Mouse (Mus musculus): Measurements from ENCODE around the gene Sept1.

Sept1 gene

DNA sequence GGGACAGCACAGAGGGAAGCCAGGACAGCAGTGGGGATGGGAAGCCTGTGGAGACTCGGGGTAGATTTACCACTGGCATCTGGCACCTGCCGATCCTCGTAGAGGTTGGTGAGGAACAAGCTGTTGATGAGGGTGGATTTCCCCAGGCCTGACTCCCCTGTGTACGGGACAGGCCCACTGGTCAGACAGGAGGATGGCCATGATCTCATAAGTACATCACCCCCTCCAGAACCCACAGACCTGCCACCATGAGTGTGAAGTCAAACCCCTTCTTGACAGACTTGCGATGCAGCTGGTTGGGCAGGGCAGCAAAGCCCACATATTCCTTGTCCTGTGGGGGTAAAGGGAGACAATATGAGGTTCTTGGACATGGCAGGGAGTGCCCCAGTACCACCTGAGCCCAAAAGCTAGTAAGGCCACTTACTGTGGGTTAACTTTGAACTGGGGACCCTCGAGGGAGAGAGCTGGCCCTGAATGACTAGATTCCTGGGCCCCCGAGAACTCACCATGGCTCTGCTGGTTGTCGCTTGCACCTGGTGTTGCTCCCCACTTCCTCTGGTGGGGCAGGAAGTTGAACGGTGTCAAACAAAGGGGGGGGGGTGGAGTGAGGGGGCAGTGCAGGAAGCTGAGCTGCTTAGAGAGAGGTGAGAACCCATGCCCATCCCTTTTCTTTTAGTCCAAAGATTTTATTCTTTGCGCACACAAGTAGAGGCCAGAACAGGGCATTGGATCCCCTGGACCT lies 14.9 kb downstream of the Sept1 start:
- DNase-seq = no peak

DNA sequence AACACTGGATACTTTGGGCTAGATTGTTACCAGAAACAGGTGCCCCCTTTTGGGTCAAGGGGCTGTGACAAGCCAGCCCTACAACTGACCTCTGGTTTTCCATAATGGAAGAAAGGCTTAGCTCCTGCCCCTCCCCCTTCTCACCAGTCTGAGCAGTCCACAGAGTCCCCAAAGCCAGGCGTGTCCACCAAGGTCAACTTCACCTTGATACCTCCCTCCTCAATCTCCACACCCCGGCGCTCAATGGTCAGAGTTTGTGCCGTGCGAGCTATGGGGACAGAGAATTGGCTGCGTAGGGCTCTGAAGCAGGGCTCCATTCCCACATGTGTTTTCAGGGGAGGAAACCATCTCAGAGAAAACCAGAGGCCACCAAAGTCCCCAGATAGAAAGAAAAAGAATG lies 15.5 kb downstream of the Sept1 start:
- no peak for DNase-seq

DNA sequence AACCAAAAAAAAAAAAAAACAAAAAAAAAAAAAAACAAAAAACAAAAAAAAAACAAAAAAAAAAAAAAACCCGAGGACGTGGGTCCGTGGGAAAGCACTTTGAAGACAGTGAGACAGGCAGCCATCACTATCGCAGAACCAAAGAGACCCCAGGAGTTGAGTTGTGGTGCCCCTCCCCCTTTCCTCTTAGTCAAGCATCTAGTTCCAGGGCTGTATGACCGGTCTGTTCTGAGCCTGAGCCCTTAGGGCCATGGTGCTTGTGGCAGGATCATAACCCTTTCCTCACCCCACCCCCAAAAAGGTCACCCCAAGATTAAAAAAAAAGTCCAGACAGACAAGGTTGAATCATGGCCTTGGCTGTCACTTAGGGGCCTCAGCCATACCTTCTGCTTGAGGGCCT lies 16.6 kb downstream of the Sept1 start:
- no peak for DNase-seq

DNA sequence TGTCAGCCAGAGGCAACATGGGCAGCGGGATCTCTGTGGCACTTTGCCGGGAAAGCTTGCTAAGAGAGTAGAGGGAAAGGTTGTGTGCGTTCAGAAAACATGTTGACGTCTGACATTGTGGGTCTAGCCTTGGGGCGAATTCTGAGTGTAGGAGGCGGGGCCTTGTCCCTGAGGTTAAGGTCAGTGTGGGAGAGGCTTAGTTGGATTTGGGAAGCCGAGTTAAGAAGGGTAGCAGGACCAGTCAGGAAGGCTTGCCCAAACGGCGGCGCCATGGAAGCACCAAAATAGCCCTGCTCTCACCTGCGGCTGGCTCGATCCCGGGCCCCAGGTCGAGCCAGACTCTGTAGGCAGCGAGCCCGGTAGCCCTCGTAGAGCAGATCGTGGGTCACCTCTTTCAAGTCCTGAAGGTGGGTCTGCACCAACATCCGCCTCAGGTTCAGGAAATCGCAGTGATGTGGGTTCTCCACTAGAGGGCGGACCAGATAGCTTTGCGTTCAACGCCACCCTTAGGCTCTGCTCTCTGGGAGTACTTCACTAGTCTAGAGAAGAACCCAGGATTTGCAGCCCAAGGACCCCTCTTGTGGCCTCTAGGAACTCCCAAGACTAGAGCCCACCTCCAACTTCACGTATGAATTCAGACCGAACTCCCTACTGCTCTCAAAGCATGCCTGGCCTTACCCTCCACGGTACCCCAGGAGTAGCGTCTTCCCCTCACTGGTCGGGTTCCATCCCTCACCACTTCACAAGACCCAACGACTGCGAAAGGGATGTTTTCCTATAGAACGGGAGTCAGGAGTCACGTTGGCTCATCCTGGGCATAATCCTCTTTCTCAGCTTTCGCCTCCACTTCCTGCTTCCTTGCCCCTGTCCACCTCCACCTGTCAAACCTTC lies 17.7 kb downstream of the Sept1 start:
- DNase-seq = peak; percentile 71 to 80

DNA sequence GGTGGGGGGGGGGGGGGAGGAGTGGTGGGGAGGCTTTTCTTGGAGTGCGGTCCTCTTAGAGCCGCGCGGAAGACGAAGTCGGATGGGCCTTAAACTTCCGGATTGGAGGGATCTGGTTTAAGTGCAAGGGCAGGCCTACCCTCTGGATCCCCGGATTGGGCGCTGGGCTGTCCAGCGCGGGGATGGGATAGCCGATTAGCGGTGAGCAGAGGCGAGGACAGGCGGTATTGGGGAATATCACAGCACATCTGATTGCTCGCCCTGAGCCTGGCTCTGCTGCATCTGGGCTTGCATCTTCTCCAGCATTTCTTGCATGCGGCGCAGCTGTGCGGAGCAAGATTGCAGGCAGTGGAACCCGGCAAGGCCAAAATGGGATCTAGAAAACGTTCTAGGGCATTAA lies 18.4 kb downstream of the Sept1 start:
- DNase-seq = peak; percentile 32 to 56

DNA sequence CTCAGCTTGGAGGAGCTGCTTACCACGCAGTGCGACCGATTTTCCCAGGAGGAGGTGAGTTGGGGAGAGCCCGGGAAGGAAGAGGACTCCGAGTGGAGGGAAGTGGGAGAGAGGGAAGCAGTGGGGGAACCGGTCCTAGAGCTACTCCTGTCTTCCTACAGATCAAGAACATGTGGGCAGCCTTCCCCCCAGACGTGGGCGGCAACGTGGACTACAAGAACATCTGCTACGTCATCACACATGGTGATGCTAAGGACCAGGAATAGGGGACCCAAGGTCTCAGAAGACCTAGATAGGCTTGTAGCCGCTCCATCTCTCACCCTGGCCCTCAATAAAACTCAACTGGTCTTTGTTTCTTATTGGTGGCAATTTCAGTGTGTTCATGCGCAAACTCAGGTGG lies 19.0 kb downstream of the Sept1 start:
- DNase-seq = no peak

DNA sequence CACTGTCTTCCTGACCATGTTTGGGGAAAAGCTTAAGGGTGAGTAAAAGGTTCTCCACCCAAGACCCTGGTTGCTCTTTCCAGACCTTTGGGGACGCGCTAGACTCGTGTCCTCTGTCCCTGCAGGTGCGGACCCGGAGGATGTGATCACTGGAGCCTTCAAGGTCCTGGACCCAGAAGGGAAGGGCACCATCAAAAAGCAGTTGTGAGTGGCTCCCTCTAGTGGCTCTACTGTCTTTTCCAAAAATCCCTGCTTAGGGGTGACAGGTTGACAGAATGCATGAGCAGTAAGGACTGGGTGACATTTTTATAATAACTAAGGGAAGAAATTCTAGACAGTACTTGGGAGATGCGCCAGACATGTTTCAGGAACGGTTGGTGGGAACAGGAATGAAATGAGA lies 19.4 kb downstream of the Sept1 start:
- DNase-seq = peak in 1 of 2 experiments; percentile 58

DNA sequence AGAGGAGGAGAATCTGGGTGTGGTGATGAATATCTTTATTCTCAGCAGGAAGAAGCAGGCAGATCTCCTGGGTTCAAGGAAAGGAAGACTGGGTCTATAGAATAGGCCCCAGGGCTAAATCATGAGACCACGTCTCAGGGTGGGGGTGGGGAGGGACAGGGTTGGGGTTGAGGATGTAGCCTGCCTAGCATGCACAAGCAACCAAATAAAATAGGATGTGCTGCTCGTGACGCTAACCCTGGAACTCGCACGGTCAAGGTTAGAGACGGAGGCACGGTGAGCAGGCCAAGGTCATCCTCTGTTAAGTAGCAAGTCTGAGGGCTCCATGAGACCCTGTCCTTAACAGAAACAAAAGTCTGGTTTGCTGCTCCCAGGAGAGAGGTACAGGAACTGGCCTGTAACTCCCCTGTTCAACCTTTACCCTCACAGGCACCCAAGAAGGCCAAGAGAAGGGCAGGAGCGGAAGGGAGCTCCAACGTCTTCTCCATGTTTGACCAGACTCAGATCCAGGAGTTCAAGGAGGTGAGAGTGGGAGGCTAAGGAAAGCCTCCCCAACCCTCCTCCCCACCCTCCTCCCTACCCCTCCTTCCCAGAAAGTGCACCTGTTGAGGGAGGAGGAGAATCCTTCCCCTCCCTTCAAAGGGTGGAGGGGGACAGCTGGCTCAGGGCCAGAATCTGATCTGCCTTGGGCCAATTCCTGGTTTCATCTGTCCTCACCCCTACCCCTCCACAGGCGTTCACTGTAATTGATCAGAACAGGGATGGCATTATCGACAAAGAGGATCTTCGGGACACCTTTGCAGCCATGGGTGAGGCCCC lies 20.3 kb downstream of the Sept1 start:
- DNase-seq = no peak

DNA sequence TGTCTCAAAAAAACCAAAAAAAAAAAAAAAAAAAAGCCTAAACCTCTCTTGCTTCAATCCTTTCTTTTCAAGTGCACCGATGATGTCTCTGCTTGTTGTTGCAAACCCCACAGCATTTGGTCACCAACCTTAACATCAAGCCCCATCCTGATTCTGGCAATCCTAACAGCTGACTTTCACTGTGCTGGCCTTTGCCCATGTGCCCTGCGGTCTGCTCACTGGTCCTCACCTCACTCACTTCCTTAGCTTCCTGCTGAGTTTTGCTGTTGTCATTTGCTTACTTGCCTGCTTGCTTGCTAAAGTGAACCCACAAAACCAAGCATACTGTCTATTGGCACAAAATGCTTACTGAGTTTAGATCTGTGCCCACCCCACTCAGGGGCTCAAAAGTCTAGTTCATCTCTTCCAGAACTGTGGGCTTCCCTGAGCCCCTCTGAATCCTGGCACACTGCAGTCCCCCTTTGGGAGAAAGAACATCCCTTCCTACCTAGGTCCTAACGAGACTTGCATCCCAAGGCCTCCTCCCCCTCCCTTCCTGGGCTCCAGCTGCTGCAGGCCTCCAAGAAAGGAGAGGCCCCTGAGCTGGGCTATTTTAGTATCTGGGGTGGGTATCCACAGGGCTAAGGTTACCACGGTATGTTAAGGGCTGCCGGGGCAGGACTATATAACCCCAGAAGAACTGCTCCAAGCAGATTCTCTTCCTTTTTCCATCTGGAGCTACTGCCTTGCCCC lies 21.8 kb downstream of the Sept1 start:
- no peak for DNase-seq

DNA sequence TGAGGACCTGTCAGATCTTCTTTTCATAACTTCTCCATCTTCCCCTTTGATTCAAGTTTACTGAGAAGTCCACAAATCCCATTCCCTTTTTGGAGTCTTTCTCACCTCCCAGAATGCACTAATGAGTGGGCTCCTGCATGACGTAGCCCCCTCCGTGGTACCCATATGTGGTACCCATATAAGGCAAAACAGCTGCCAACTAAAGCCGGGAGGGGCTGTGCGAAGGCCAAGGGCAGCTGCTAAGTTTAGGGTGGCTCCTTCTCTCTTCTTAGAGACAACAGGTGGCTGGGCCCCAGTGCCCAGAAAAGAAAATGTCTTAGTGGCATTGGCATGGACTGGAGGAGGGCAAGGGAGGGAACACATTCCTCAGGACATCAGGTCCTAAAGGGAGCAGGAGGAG lies 22.7 kb downstream of the Sept1 start:
- no peak for DNase-seq

DNA sequence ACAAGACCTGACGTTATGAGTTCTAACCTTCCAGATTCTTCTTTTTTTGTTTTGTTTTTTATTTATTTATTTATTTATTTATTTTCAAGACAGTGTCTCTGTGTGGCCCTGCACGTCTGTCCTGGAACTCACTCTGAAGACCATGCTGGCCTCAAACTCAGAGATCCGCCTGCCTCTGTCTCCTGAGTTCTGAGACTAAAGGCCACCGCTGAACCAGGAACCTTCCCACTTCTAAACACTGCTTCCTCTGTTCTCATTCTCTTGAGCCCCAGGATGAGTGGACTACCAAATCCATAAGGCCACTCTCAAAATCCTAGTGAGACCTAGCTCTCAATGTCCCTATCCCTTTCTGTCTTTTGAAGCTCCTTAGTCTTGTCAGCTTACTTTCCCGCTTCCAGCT lies 23.1 kb downstream of the Sept1 start:
- DNase-seq = no peak

DNA sequence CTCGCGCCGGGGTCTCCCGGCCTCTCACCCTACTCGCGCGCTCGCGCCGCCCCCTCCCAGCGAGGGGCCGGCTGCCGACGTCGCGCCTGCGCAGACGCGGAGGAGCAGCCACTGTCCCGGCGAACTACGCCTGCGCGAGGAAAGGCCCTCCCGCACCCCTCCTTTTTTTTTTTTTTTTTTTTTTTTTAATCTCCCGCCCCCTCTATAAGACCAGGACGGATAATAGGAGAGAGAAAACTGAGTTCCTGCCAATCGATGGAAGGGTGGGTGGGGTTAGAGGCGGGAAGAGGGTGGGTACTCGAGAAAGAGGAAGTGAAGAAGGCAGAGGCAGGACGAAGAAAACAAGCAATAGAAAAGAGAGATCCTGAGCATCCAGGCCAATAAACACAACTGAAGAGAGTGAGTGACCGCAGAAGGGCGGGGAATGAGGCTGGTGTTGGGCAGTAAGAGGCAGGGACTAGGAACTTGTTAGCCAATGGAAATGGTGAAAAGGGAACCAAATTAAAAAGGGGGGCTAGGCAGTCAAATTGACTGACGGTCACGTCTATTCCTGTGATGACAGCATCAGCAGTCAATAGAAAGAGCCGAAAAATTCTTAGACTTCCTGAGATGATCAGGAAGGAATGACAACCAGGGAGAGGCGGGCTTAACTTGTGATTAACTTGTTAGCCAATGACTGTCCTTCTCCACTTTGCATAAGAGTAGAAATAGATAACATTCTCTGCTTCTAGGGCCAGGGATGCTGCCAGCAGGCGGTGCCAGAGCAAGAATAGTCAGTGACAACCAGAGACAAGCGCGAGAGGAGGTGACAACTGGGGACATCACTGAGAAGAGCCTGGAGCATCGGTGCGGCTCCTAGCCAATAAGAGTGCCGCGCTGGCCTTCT lies 24.1 kb downstream of the Sept1 start, which contains the start of gene Mylpf:
Gene Mylpf, plus strand, starts transcription at position 338 of the 886 bp plus-strand sequence.
- DNase-seq = peak; percentile 96 to 97

DNA sequence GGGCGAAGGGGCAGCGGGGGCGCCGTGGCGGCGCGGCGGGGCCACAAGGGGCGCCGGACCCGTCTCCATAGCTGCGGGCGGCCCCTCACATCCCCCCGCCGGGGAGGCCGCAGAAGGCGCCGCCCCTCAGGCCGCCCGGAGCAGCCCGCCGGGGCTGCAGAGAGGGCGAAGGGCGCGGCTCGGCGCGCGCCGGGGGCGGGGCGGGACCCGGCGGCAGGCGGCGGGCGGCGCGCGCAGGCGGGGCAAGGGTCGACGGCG lies 24.7 kb downstream of the Sept1 start, which contains the start of gene Tbc1d10b:
Gene Tbc1d10b, minus strand, starts transcription at position 174 of the 258 bp plus-strand sequence.
- DNase-seq = no peak

DNA sequence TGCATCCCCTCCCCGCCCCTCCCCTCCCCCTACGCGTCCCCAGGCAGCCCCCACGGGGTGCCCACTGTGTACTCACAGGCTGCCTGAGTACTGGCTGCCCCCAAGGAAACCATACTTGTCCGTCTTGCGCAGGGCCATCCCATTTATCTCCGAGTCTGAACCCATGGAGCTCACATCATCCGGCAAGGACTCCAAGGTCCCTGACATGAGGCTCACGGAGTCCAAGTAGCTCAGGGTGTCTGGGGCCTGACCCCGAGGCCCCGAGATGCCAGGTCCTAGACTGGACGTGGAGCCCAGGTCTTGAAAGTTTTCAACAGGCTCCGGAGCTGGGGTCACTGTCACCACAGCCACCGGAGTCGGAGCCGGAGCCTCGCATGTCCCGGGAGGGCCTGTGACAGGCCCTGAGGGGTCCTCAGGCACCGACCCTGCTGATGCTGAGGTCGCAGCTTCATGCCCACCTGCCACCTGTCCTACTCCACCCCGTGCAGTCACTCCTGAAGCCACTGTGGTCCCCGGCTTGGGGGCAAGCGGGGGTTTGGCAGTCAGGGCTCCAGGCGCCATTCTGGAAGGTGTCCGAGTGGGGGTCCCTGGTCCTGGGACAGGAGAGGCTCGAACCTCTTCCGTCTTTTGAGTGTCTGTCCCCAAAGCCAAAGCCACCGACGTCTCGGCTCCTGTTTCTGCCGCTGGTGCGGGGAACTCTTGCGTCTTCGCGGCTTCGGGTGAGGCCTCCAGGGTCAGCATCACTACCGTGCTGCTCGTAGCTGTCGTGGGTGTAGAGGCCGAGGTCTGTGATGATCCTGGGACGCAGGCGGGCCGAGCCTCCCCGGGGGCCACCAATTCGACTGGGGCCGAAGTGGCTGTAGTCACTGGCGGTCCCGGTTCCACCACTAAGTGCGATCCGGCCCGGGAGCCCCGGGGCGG lies 25.3 kb downstream of the Sept1 start:
- DNase-seq = peak in 1 of 2 experiments; percentile 45

DNA sequence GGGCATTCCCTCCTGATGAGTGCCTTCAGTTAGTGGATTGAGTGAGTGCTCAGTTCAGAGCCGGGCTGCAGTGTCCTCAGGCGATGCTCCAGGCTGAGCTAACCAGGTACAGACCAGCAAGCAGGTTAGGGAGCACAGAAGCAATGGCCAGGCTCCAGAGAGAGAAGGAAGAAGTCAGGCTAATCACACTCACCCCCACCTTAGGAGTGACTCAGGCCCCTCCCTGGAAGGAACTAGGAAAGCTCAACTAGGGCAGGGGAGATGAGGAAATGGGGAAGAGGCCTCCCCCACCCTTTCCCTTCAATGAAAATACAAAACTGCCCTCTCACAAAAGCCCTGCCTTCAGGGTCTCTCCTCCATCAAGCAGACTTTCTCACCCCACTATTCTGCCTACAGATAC lies 26.3 kb downstream of the Sept1 start:
- no peak for DNase-seq

DNA sequence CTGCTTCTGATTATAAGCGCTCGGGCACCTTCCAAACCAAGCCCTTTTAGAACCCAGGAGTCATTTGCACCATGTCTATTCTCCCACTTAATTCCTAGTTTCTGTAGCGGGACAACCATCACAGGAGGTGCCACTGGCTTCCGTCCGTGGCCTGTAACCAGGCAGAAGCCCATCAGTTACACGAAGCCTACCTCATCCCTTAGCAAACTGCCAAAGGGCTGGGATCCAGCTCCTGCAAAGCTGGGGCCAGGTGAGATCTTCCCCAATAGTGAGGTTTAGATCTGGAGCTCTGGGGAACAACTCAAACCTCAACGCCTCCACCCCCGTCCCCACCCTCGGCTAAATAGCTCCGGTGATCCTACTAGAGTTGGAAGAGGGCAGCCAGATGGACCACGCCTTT lies 36.4 kb downstream of the Sept1 start:
- DNase-seq = no peak

DNA sequence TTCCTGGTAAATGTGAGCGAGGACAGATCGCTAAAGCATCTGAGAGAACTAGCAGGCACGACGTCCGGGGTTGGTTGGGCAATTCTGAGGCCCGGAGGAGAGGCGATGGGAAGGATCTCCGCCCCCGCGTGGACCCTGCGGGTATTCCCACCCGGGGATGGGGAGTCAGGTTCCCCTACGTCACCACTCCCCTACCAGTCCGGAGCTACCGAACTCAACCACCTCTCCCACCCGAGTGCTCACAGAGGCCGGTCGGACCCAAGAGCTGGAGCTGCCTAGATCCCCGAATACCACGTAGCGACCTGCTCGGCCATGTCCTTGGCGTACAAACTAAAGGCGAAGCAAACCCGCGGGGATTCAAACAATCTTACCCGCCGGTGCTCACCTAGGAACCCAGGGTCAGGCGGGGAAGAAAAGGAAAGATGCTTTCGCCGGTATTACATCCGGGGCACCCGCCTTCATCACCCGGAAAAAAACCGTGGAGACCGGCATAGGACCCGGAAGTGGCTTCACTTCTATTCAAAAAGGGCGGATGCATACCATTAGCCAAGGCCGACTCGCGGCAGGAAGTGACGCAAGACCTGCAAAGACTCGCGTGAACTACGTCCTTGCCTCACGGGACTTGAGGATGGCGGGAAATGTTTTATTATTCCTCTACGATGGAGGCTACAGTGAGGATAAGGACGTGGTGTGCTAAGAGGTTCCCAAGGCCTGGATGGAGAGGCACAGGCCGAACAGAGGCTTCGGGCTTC lies 37.2 kb downstream of the Sept1 start, which contains the start of gene Cd2bp2:
Gene Cd2bp2, minus strand, starts transcription at position 507 of the 752 bp plus-strand sequence.
- DNase-seq = peak; percentile 96 to 97

DNA sequence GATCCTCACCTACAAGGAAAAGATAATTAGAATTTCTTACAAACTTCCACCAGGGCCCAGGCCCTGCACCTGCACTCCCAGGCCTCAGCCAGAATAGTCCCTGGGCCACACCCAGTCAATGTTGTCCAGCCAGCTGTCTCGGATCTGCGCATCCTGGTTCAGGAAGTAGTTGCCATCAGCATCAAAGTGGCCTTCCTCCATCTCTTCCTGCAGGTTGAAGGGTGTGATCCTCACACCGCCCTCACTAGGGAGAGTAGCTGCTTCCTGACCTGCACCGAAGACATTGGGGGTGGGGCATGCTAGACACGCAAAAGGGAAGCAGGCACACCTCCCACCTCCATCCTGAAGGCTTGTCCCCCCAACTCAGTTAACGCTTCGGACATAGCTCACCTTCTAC lies 38.3 kb downstream of the Sept1 start:
- DNase-seq = no peak

DNA sequence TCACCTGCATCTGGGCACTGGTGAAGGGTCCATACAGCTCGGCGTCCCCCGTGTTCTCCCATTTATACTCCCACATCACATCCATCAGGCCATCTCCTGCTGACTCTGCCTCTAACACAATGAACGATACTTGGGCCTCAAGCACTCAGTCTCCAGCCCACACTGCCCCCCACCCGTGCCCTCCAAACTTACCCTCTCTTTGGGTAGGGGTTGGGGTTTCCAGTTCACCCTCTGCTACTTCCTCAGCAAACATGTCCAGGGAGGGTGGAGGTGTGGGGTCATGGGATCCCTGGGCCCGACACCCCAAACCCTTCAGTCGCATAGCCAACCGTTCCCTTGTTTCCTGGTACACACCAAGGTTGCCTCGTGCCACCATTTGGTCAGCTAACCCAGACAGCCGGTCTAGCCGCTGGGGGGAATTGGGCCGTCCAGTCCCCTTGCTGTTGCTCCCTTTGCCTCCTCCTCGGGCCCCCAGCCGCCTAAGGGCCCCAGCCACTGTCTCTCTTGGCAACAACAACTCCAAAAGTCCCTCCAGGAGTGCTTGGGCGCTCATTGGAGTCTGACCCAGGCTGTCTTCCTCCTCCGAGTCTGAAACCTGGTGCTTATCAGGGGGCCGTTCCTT lies 38.8 kb downstream of the Sept1 start:
- DNase-seq = no peak

Data from kidney, postnatal 4 days (tissue).